Mouse (Mus musculus) intestine, embryonic 15.5 days (tissue): Measurements from ENCODE around the gene Poc1a. TPM values are rescaled to one million over a fixed set of nuclear protein-coding genes. Genes with fewer than 3 reads are reported as not detected.

Experiments used
- ATAC-seq: fragments of 200-750 bp; cut with Nextera tagmentation; 2 replicates; pipeline ENCODE4 v1.8.0; 2017; ENCODE audit warnings: moderate TSS enrichment, moderate library complexity
- H3K27ac ChIP-seq: fragments of 300-500 bp; sonication (generic); 2 replicates; pipeline ENCODE4 v1.5.1; 2015; ENCODE audit warnings: mild to moderate bottlenecking, inconsistent platforms
- H3K27me3 ChIP-seq: fragments of 300-500 bp; sonication (generic); replicated peaks from 2 replicates; pipeline ENCODE4 v1.6.1; 2015; ENCODE audit warnings: inconsistent platforms
- H3K36me3 ChIP-seq: fragments of 300-500 bp; sonication (generic); 2 replicates; pipeline ENCODE4 v1.6.1; 2015; ENCODE audit warnings: inconsistent platforms
- H3K4me1 ChIP-seq: fragments of 300-500 bp; sonication (generic); replicated peaks from 2 replicates; pipeline ENCODE4 v1.6.1; 2015; ENCODE audit warnings: inconsistent platforms
- H3K4me2 ChIP-seq: fragments of 300-500 bp; sonication (generic); replicated peaks from 2 replicates; pipeline ENCODE4 v1.6.1; 2015; ENCODE audit warnings: mild to moderate bottlenecking, inconsistent platforms
- H3K4me3 ChIP-seq: fragments of 300-500 bp; sonication (generic); replicated peaks from 2 replicates; pipeline ENCODE4 v1.5.1; 2015; ENCODE audit warnings: inconsistent platforms
- H3K9ac ChIP-seq: fragments of 300-500 bp; sonication (generic); 2 replicates; pipeline ENCODE4 v1.6.1; 2015; ENCODE audit warnings: inconsistent platforms
- H3K9me3 ChIP-seq: fragments of 300-500 bp; sonication (generic); 2 replicates; pipeline ENCODE4 v1.6.1; 2016; ENCODE audit warnings: inconsistent platforms
- WGBS: fragments of 180-500 bp; shearing (Covaris S2); methylation state at CpG from one replicate; pipeline ENCODE4 v1.1.7; 2015; 5-methylcytosine and 5-hydroxymethylcytosine counted together
- polyA plus RNA-seq: library from polyadenylated mRNA; unstranded; fragments of >200 nt; fragmentation: Nextera tagmentation; extraction: Ambion mirVana; gene quantifications from 2 replicates; pipeline ENCODE4 v1.2.1, GENCODE M21; 2015

Gene Poc1a
- polyA plus RNA-seq, 1 experiment from 2014 or later, result 25.9 TPM

GRCm38 (mm10) chr9:106399808-106400207 lies 118.9 kb downstream of the Poc1a start:
- Histone ChIP-seq H3K4me2 (no peak overlapping the region), H3K27me3 (no peaks in the 10 kb centered on the region), H3K4me1 (peaks cover 10% of the 10 kb centered on the region; the same call in 1 of the 2 replicates), H3K4me3 (no peak overlapping the region), H3K27ac (no peak overlapping the region), H3K9me3 (no peaks in the 10 kb centered on the region), H3K36me3 (no peaks in the 10 kb centered on the region), H3K9ac (no peak overlapping the region)
- no peak for ATAC-seq
- 80% methylated on average over 3 of the region's 3 CpGs for WGBS

Other genes starting within 250 kb of the Poc1a start
- 66.7 and 76.7 TPM in 2 replicates for gene Col6a4, start 184.3 kb upstream of the Poc1a start, polyA plus RNA-seq
- gene Glyctk, start 122.9 kb upstream of the Poc1a start, polyA plus RNA-seq, result 3.4 and 4.3 TPM in 2 replicates
- 16.5 and 19.0 TPM in 2 replicates for gene Wdr82, start 110.1 kb upstream of the Poc1a start, polyA plus RNA-seq
- gene Ppm1m, start 81.3 kb upstream of the Poc1a start, polyA plus RNA-seq, result 30.4 and 31.7 TPM in 2 replicates
- gene Twf2, start 78.0 kb upstream of the Poc1a start, polyA plus RNA-seq, result 51.5 and 52.5 TPM in 2 replicates
- 0.16 and 0.19 TPM in 2 replicates for gene Tlr9, start 58.5 kb upstream of the Poc1a start, polyA plus RNA-seq
- 110 TPM in 2 replicates for gene Alas1, start 32.4 kb upstream of the Poc1a start, polyA plus RNA-seq
- 10.0 and 10.3 TPM in 2 replicates for gene Dusp7, start 87.6 kb downstream of the Poc1a start, polyA plus RNA-seq
- 981 and 1,002 TPM in 2 replicates for gene Rpl29, start 148.4 kb downstream of the Poc1a start, polyA plus RNA-seq
- 47.7 and 48.7 TPM in 2 replicates for gene Acy1, start 157.3 kb downstream of the Poc1a start, polyA plus RNA-seq
- 25.4 and 31.8 TPM in 2 replicates for gene Abhd14b, start 166.4 kb downstream of the Poc1a start, polyA plus RNA-seq
- gene Abhd14a, start 166.6 kb downstream of the Poc1a start, polyA plus RNA-seq, result 49.1 and 51.0 TPM in 2 replicates
- 43.7 and 49.5 TPM in 2 replicates for gene Pcbp4, start 172.2 kb downstream of the Poc1a start, polyA plus RNA-seq
- gene Gpr62, start 184.9 kb downstream of the Poc1a start, polyA plus RNA-seq, result 0.20 and 0.45 TPM in 2 replicates
- 49.9 and 50.0 TPM in 2 replicates for gene Rrp9, start 194.9 kb downstream of the Poc1a start, polyA plus RNA-seq
- gene Parp3, start 195.9 kb downstream of the Poc1a start, polyA plus RNA-seq, result 2.4 and 2.5 TPM in 2 replicates
- not detected in 2 replicates for gene Iqcf1, start 218.9 kb downstream of the Poc1a start, polyA plus RNA-seq
- gene Iqcf5, start 233.5 kb downstream of the Poc1a start, polyA plus RNA-seq, result not detected in 2 replicates